ENCODE assay signal across 8 mouse cellular contexts in the genomic region with DNA sequence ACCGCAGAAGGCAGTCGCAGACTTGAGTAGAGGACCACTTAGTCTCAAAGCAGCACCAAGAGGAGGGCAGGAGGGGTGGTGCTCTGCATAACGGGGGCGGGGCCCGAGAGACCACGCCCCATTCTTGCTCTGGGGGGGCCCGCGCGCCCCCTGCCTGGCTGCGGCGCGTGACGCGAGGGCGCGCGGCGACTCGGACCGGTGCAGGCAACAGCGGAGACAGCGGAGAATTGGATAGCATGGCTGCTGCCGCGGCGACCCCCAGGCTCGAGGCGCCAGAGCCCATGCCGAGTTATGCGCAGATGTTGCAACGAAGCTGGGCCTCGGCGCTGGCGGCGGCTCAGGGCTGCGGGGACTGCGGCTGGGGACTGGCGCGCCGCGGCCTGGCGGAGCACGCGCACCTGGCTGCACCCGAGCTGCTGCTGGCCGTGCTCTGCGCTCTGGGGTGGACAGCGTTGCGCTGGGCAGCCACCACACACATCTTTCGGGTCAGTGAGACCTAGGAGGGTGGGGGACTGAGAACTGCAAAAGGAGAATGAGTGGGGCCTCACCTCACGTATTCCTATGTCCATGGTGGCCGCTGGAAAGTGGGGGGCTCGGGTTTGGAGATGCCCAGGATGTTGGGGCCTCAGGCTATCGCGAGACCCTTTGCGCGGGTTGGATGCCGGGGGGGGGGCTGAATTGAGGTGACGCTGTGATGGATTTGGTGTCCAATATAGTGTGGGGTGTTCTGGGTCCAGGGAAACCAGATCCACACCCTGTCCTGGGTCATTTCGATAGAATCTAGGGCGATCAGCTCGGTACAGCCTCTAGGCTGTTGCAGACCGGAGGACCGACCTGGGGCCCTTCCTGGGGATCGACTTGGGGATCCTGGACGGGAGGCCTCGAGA. TPM values are rescaled to one million over a fixed set of nuclear protein-coding genes. Genes with fewer than 3 reads are reported as not detected.
DNase-seq lines count a peak whose midpoint lies in the region; ATAC-seq and TF ChIP-seq lines count a peak whose summit lies in the region.

A gene (plus strand): TSS at position 152 of the 887 bp plus-strand sequence.

- ATAC-seq in kidney, embryonic 15.5 days (replicated peaks; ENCODE audit: low FRiP score), result peak; percentile 69

- H3K27ac ChIP-seq in spleen, adult 2 months (ENCODE audit: insufficient read depth, low read length), result no peak within 1 kb of the TSS
- peak within 1 kb of the TSS; percentile 45; the same call in 1 of the 2 replicates for H3K27ac ChIP-seq in kidney, embryonic 15.5 days

- WGBS in spleen, adult 2 months, result 11% methylated on average over 66 of the region's 66 CpGs
- 3% methylated on average over 66 of the region's 66 CpGs for WGBS in kidney, embryonic 15.5 days

- no peak for DNase-seq in spleen, adult 2 months (ENCODE audit: low read depth in 1 of 2, low spot score in 2 of 2)
- DNase-seq in spleen, adult 12 weeks (ENCODE audit: low spot score), result no peak
- DNase-seq in embryo, embryonic 11 days, result peak; percentile 87
- DNase-seq in gastrocnemius, postnatal 4 days (ENCODE audit: low spot score in 2 of 2), result peak in 1 of 2 experiments; percentile 71
- DNase-seq in liver, result peak; percentile 70
- DNase-seq in neural tube, embryonic 10.5 days (ENCODE audit: extremely low spot score, low spot score), result peak; percentile 79
- peak; percentile 39 to 55 for DNase-seq in thymus, postnatal 10 days (ENCODE audit: low spot score in 2 of 2)

- no peak for TF ChIP-seq POLR2A in spleen, adult 2 months (IDR thresholded peaks at IDR 0.05; ENCODE audit: low read depth, low read length)

- no peak for TF ChIP-seq CTCF in spleen, adult 2 months (IDR thresholded peaks at IDR 0.05; ENCODE audit: extremely low read depth, insufficient read depth, insufficient read length, insufficient replicate concordance)

- peaks cover 15% of the 10 kb centered on the region for H3K36me3 ChIP-seq in spleen, adult 2 months (ENCODE audit: control insufficient read depth, insufficient read depth, low read length)
- peaks cover 30% of the 10 kb centered on the region for H3K36me3 ChIP-seq in kidney, embryonic 15.5 days

- no peaks in the 10 kb centered on the region; the same call in 1 of the 2 replicates for H3K27me3 ChIP-seq in spleen, adult 2 months (ENCODE audit: control insufficient read depth, insufficient read depth, low read length)
- H3K27me3 ChIP-seq in kidney, embryonic 15.5 days, result no peaks in the 10 kb centered on the region

- H3K9ac ChIP-seq in kidney, embryonic 15.5 days, result peak within 1 kb of the TSS; percentile 56

- peaks cover 6% of the 10 kb centered on the region for H3K4me1 ChIP-seq in spleen, adult 2 months (ENCODE audit: control insufficient read depth, insufficient read depth, insufficient read length)
- peaks cover 28% of the 10 kb centered on the region for H3K4me1 ChIP-seq in kidney, embryonic 15.5 days

- peak within 1 kb of the TSS; percentile 87 for H3K4me2 ChIP-seq in kidney, embryonic 15.5 days

- H3K9me3 ChIP-seq in kidney, embryonic 15.5 days (replicated peaks), result no peaks in the 10 kb centered on the region

- H3K4me3 ChIP-seq in spleen, adult 2 months (ENCODE audit: extremely low read depth, insufficient read depth, insufficient read length), result peak within 1 kb of the TSS; percentile 36; the same call in 1 of the 2 replicates
- H3K4me3 ChIP-seq in kidney, embryonic 15.5 days (replicated peaks), result peak within 1 kb of the TSS; percentile 61

RNA-seq across cellular contexts. Expression of the gene that starts here (rescaled TPM):
- 0.52 and 0.61 TPM in 2 replicates for polyA plus RNA-seq in spleen, adult 2 months (2012; rRNA removed)
- 10 to 100 TPM; 23.1 to 24.4 TPM for total RNA-seq in gastrocnemius, postnatal 4 days (2021)
- 2.6 and 4.0 TPM in 2 replicates for polyA plus RNA-seq in kidney, embryonic 15.5 days (2015; fragmentation: Nextera tagmentation; extraction: Ambion mirVana)

Comparison
In these comparisons a context has a peak if more than half of its experiments do, and no peak if none do; other contexts are left out.
1. DNase-seq: peak in embryo, embryonic 11 days (single experiment), liver (single experiment), neural tube, embryonic 10.5 days (single experiment) and thymus, postnatal 10 days (2 of 2); none in spleen, adult 2 months (0 of 2) and spleen, adult 12 weeks (single experiment).